Mouse (Mus musculus): ENCODE measurements at regions not wholly inside any gene's neighbourhood (a gene's known extent, or its start where the extent isn't known, plus 50 kb on each side); places are given as distances from the start of the nearest gene placed in this dataset.

GRCm38 (mm10) chr7:68982914-68983502 lies 234.0 kb upstream of the Arrdc4 start:
- Histone ChIP-seq H3K27me3 (ENCODE audit: control insufficient read depth, insufficient read depth, low read length) (no peaks in the 10 kb centered on the region), H3K36me3 (ENCODE audit: control insufficient read depth, insufficient read depth, low read length) (no peaks in the 10 kb centered on the region), H3K4me3 (ENCODE audit: control insufficient read depth, low read depth, low read length) (no peak overlapping the region), H3K4me1 (ENCODE audit: control insufficient read depth, insufficient read depth, low read length) (no peaks in the 10 kb centered on the region), H3K27ac (ENCODE audit: control insufficient read depth, insufficient read depth, low read depth, low read length) (0 out of 2 replicates have a peak overlapping the region, but pooled peaks have one; percentile 13)
- TF ChIP-seq POLR2A (IDR thresholded peaks at IDR 0.05; ENCODE audit: control insufficient read depth, low read depth, low read length) (no peak), CTCF (IDR thresholded peaks at IDR 0.05; ENCODE audit: control insufficient read depth, insufficient read depth, insufficient replicate concordance, low read depth, low read length) (no peak)

- Histone ChIP-seq H3K4me3 (ENCODE audit: control insufficient read depth, low read depth, low read length) (no peak overlapping the region), H3K4me1 (ENCODE audit: control insufficient read depth, insufficient read depth, low read length) (no peaks in the 10 kb centered on the region), H3K27ac (ENCODE audit: control insufficient read depth, insufficient read depth, low read depth, low read length) (peak overlapping the region; percentile 67; the same call in 1 of the 2 replicates), H3K36me3 (ENCODE audit: control insufficient read depth, insufficient read depth, low read length) (no peaks in the 10 kb centered on the region), H3K27me3 (ENCODE audit: control insufficient read depth, insufficient read depth, low read length) (no peaks in the 10 kb centered on the region)
- TF ChIP-seq CTCF (IDR thresholded peaks at IDR 0.05; ENCODE audit: control insufficient read depth, insufficient read depth, insufficient replicate concordance, low read depth, low read length) = no peak
- TF ChIP-seq POLR2A (IDR thresholded peaks at IDR 0.05; ENCODE audit: control insufficient read depth, low read depth, low read length) = no peak
Measured at GRCm38 (mm10) chr7:68978576-68978975, 229.5 kb upstream of the Arrdc4 start.

- H3K27ac ChIP-seq (ENCODE audit: control insufficient read depth, insufficient read depth, low read depth, low read length) = peak overlapping the region; percentile 19; the same call in 1 of the 2 replicates
- H3K27me3 ChIP-seq (ENCODE audit: control insufficient read depth, insufficient read depth, low read length) = no peaks in the 10 kb centered on the region
- no peaks in the 10 kb centered on the region for H3K4me1 ChIP-seq (ENCODE audit: control insufficient read depth, insufficient read depth, low read length)
- TF ChIP-seq POLR2A (IDR thresholded peaks at IDR 0.05; ENCODE audit: control insufficient read depth, low read depth, low read length) = no peak
- no peak for TF ChIP-seq CTCF (IDR thresholded peaks at IDR 0.05; ENCODE audit: control insufficient read depth, insufficient read depth, insufficient replicate concordance, low read depth, low read length)
- H3K4me3 ChIP-seq (ENCODE audit: control insufficient read depth, low read depth, low read length) = no peak overlapping the region
- H3K36me3 ChIP-seq (ENCODE audit: control insufficient read depth, insufficient read depth, low read length) = no peaks in the 10 kb centered on the region
Measured at GRCm38 (mm10) chr7:68976813-68977752, 228.0 kb upstream of the Arrdc4 start.

- no peak for TF ChIP-seq CTCF (IDR thresholded peaks at IDR 0.05; ENCODE audit: control insufficient read depth, insufficient read depth, insufficient replicate concordance, low read depth, low read length)
- no peak for TF ChIP-seq POLR2A (IDR thresholded peaks at IDR 0.05; ENCODE audit: control insufficient read depth, low read depth, low read length)
- Histone ChIP-seq H3K4me3 (ENCODE audit: control insufficient read depth, low read depth, low read length) (no peak overlapping the region), H3K27ac (ENCODE audit: control insufficient read depth, insufficient read depth, low read depth, low read length) (no peak overlapping the region), H3K27me3 (ENCODE audit: control insufficient read depth, insufficient read depth, low read length) (no peaks in the 10 kb centered on the region), H3K36me3 (ENCODE audit: control insufficient read depth, insufficient read depth, low read length) (no peaks in the 10 kb centered on the region), H3K4me1 (ENCODE audit: control insufficient read depth, insufficient read depth, low read length) (no peaks in the 10 kb centered on the region)
Measured at GRCm38 (mm10) chr7:68975956-68976355, 226.9 kb upstream of the Arrdc4 start.

DNA sequence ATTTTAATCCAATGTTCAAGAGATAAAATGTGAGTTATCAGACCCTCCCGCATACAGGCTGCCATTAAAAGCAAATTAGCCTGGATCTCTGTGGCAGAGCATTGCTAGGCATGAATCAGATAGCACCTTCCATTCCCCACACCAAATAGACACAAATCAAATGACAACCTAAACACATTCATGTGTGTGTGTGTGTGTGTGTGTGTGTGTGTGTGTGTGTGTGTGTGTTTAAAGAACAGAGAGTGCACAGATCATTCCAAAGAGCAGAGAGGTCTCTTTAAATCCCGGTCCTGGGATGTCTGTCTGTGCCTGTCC lies 226.5 kb upstream of the Arrdc4 start:
- H3K36me3 ChIP-seq (ENCODE audit: control insufficient read depth, insufficient read depth, low read length) = no peaks in the 10 kb centered on the region
- no peak overlapping the region for H3K4me3 ChIP-seq (ENCODE audit: control insufficient read depth, low read depth, low read length)
- H3K27ac ChIP-seq (ENCODE audit: control insufficient read depth, insufficient read depth, low read depth, low read length) = no peak overlapping the region
- TF ChIP-seq CTCF (IDR thresholded peaks at IDR 0.05; ENCODE audit: control insufficient read depth, insufficient read depth, insufficient replicate concordance, low read depth, low read length) = no peak
- H3K4me1 ChIP-seq (ENCODE audit: control insufficient read depth, insufficient read depth, low read length) = no peaks in the 10 kb centered on the region
- H3K27me3 ChIP-seq (ENCODE audit: control insufficient read depth, insufficient read depth, low read length) = no peaks in the 10 kb centered on the region

GRCm38 (mm10) chr7:68974761-68975579 lies 225.9 kb upstream of the Arrdc4 start:
- Histone ChIP-seq H3K27me3 (ENCODE audit: control insufficient read depth, insufficient read depth, low read length) (no peaks in the 10 kb centered on the region), H3K4me1 (ENCODE audit: control insufficient read depth, insufficient read depth, low read length) (no peaks in the 10 kb centered on the region), H3K4me3 (ENCODE audit: control insufficient read depth, low read depth, low read length) (no peak overlapping the region), H3K36me3 (ENCODE audit: control insufficient read depth, insufficient read depth, low read length) (no peaks in the 10 kb centered on the region), H3K27ac (ENCODE audit: control insufficient read depth, insufficient read depth, low read depth, low read length) (no peak overlapping the region)
- TF ChIP-seq CTCF (IDR thresholded peaks at IDR 0.05; ENCODE audit: control insufficient read depth, insufficient read depth, insufficient replicate concordance, low read depth, low read length) (no peak), POLR2A (IDR thresholded peaks at IDR 0.05; ENCODE audit: control insufficient read depth, low read depth, low read length) (no peak)

All from testis, adult 2 months (tissue).